Mouse (Mus musculus): ENCODE data around the gene Crb3.

DNA sequence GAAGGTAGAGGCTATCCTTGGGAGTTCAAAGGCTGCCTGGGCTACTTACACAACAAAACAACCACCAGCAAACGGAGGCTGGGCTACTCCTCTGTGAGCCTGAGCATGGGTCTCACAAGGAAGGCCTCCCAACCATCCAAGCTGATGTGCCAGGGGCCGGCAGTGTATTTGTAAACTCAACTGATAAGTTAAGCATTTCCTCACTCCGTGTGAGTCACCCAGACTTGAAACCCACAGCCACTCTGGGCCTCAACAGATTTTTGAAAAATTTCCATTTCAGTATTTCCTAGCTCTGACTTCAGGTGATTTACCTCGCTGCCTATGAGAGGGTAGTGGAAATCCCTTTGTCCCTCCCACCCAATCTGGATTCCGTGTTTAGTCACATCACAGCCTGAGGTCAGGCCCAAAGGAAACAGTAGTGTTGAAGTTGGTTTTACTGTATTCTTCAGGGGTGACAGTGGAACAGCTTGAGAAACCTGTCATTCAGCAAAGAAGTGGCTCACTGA, 49.8 kb downstream of the Crb3 start:
- no peak for TF ChIP-seq EP300 (optimal IDR thresholded peaks at IDR 0.05)
- TF ChIP-seq CTCF (IDR thresholded peaks at IDR 0.05; ENCODE audit: low read depth), result no peak
